Mouse (Mus musculus) cerebral cortex, adult 2 months (tissue): ENCODE measurements around the gene Elobl.

ENCODE experiments used
- WGBS: fragments of 180-500 bp; shearing (Covaris S2); methylation state at CpG from one replicate; pipeline ENCODE4 v1.1.7; 2018; 5-methylcytosine and 5-hydroxymethylcytosine counted together

Gene Elobl

DNA sequence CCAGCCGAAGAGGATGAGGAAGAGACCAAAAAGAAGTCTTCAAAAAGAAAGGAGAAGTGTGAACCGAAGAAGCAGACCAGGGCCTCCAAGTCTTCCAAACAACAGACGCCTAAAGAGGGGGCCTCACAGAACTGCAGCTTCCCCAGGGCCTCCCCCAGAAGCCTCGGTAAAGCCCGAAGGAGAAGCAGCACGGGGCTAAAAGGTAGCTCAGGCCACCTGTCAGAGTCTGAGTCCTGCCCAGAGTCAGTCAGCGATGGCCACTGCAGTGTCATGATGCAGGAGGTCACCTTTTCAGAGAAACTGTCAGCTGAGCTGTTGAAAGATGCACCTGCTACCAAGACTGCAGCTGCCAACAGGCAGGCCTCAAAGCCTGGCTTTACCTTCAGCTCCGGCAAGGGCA is 14.6 kb upstream of the Elobl start:
- WGBS, result 87% methylated on average over 8 of the region's 8 CpGs

DNA sequence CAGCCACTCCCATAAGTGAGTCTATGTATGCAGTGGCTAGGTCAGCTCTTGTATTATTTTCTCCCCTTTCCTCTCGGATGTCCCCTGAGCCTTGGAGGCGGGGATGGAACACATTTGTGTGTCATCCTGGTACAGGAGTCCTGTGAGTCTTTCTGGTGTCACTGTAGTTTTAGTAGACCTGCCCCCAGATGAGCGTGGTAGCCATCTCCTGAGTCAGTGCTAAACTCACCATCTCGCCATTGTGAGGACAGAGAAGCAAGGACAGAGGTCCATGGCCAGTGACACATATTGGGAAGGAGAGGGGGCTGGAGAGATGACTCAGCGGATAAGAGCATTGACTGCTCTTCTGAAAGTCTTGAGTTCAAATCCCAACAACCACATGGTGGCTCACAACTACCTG is 10.5 kb upstream of the Elobl start:
- 93% methylated on average over 5 of the region's 5 CpGs for WGBS

DNA sequence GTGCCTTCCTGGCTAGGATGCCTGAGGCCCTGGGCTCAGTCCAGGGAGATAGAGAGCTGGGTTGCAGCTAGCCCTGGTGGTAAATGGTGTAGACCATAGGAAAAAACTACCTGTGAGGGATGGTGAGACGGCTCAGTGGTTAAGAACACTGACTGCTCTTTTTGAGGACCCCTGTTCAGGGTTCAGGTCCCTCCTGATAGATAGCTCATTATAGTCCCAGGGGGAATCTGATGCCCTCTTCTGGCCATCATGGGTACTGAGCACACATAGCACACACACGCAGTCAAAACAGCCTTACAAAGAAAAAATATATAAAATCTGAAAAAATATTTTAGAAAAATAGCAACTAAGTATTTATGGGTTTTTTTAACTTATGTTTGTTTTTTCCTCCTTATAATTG is 9.6 kb upstream of the Elobl start:
- 99% methylated on average over 2 of the region's 2 CpGs for WGBS

DNA sequence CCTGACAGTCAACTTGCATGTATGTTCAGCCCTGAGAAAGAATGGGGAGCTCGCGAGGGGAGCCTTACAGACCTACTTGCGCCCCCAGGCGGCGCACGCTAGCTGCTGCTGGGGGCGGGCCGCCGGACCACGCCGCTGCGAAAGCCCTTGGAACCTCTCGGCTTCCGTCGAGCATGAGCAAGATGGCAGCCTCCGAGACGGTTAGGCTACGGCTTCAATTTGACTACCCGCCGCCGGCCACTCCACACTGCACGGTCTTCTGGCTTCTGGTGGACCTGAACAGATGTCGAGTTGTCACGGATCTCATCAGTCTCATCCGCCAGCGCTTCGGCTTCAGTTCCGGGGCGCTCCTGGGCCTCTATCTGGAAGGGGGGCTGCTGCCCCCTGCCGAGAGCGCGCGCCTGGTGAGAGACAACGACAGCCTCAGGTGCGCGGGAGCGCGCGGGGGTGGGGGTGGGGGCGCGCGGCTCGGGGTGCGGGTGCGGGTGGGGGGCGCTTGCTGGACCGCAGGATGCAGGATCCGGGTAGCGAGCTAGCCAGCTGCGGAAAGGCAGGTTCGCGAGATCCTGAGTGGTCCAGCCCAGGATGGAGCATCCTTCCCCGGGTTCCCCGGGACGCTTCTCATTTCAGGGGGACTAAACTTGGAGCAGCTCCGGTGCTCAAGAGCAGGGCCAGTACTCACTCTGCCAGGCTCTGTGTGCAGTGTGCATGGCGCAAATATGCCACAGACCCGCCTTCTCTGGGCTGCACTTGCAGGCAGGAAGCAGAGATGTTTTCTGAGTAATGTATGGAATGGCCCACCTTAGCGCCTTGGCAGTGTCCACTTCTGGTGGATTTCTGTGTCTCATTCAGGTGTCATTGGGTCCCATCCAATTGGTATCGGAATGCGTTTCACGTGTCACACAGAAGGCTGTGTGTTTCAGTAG is 7.3 kb upstream of the Elobl start:
- WGBS, result under 1% methylated on average over 62 of the region's 62 CpGs

DNA sequence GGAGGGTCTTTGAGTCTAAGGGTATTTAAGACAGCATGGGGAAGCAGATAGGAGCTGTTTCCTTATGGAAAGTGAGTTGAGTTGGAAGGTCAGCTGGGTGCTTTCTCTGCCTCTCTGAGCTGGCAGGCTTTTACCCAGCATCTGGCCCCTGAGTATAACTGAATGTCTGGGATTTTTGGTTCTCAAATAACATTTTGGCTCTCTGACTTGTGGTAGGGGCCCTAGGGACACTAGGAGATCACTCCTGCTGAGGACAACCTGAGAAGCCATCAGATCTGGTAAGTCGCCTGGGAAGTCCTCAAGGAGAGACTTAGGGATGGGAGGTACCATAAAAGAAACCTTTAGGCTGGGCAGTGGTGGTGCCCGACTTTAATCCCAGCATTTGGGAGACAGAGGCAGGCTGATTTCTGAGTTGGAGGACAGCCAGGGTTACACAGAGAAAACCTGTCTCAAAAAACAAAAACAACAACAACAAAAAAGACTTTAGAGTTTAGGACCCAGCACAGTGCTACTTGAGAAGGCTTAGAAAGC is 3.5 kb upstream of the Elobl start, which contains the start of gene Coil:
Gene Coil, plus strand, starts transcription at position 51 of the 531 bp plus-strand sequence.
- WGBS, result 43% methylated on average over 2 of the region's 2 CpGs

DNA sequence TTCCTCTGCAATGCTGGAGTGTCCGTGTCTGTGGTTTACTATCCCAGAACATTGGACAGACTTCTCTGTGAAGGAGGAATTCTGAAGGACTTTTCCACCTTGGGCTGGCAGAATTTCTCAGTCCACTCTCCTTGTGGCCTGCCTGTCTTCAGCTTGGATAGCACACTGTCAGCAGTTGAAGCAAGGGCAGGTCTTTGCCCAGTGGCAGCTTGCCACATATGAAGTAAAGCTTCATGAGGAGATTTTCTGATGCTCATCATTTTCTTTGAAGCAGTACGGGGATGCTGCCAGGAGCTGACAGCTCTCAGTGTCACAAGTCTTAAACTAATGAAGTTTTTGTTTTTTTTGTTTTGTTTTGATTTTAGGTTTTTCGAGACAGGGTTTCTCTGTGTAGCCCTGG is 7.9 kb downstream of the Elobl start:
- 84% methylated on average over 3 of the region's 3 CpGs for WGBS

DNA sequence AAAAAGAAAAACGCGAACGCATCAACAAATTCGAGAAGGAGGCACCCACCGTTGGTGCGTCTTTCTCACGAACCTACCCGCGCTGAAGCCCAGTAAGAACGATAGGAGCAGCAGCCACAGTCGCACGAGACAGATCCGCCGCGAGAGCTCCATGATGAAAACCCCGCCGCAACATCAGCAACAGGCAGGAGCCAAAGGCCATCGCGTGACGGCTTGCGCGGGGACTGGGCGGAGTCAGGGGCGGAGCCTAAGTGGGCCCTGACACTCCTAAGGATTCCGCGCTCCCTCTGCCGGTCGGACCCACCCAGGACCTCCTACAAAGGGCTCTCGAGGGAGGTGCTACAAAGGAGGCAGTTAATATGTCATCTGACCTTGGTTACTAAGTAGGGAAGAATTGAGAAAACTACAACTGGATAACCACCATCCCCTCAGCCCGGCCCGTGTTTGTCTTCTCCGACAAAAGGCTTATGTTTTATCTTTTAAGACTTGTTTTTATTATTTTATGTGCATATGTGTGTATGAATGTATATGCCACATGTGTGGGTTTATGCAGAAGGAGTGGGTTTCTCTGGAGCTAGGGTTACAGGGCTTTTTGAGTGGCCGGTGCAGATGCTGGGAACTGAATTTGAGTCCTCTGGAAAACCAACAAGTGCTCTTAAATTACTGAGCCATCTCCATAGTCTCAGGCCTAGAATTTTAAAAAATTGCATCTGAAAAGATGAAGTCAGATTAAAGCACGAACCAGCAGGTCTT is 11.3 kb downstream of the Elobl start, which contains the start of gene Scpep1:
Gene Scpep1, minus strand, starts transcription at position 249 of the 753 bp plus-strand sequence.
- WGBS, result 3% methylated on average over 34 of the region's 34 CpGs

DNA sequence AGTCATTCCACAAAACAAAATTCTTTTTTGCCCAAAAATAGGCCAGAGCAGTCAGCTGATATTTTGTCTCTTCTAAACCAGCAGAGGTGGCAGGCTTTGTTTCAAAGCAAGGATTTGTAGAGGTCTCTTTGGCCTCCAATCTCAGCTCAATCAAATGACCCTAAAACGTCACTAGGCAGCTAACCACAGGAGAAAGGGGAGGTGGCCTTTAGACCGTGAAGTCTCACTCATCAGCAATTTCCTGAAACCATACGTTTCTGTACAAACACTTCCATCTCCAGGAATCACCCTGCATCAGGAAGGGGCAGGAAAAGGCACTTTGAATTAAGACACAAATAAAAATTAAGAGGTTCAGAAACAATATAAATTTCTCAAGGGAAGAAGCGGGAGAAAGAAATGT is 11.9 kb downstream of the Elobl start:
- WGBS, result 0% methylated on average over 4 of the region's 4 CpGs

DNA sequence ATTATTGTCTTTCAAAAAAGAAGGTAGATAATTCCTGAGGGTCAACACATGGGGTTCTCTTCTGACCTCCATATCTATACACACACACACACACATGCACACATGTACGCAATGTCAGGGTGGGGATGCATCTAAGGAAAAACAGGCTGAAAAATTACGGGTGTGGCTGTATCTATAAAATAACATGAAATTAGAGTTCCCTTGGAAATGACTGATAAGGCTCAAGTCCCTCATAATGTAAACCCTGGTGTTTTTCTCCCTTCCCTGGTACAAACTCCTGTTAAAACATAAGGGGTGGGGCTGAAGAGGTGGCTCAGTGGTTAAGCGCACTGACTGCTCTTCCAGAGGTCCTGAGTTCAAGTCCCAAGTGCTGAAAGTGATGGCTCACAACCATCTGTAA is 13.1 kb downstream of the Elobl start:
- 97% methylated on average over 3 of the region's 3 CpGs for WGBS

DNA sequence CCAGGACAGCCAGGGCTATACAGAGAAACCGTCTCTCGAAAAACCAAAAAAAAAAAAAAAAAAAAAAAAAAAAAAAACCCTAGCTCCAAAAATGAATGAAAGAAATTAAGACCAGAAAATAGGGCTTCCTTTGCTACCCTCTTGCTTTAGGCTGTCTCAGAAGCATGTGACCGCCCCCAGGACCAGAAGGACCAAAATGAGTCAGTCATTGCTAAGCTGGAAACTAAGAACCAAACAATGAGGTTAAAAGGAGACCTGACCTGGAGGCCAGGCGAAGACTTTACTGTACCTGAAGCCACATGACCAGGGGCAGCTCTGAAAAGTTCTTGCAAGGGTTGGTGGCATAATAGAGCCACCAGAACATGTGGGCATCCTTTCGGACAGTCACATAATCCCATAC is 14.6 kb downstream of the Elobl start:
- WGBS, result 94% methylated on average over 5 of the region's 5 CpGs

DNA sequence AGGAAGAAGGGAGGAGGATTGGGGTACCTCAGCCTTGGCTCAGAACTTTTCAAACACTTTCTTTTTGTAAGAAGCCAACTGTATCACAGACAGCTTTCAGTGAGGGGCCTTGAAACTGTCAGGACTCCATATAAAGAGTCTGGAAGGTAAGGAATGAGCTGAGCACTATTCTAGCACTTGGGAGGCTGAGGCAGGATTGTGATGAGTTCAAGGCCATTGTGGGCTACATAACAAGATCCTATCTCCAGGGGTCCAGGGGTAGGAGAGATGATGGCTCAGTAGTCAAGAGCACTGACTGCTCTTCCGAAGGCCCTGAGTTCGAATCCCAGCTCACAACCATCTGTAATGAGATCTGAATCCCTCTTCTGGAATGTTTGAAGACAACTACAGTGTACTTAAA is 15.2 kb downstream of the Elobl start:
- 93% methylated on average over 2 of the region's 2 CpGs for WGBS

DNA sequence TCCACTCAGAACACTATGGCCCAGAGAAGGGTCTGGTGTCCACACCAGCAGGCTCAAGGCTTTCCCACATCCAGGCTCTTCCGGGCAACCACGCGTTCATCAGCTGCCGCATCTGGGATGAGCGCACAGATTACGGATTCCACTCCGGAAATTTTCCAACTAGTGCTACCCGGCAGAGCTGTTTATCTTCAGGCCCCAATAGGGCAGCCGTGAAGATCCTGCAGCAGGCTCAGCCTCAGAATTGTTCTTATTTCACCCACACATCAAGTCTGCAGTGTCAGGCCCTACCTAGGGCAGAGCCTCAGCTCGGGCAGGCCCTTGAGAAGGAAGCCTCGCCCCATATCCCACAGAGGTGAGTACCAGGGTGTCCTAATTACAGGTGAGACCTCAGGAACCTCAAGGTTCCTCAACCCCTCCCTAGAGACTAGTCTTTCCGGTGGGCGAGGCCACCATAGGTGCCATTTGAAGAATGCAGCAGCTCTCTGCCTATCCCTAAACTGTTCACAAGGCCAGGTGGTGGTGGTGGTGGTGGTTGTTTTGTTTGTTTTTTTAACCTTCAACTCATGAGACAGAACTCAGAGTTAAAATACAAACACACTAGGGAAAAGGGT is 16.0 kb downstream of the Elobl start:
- 93% methylated on average over 13 of the region's 13 CpGs for WGBS

DNA sequence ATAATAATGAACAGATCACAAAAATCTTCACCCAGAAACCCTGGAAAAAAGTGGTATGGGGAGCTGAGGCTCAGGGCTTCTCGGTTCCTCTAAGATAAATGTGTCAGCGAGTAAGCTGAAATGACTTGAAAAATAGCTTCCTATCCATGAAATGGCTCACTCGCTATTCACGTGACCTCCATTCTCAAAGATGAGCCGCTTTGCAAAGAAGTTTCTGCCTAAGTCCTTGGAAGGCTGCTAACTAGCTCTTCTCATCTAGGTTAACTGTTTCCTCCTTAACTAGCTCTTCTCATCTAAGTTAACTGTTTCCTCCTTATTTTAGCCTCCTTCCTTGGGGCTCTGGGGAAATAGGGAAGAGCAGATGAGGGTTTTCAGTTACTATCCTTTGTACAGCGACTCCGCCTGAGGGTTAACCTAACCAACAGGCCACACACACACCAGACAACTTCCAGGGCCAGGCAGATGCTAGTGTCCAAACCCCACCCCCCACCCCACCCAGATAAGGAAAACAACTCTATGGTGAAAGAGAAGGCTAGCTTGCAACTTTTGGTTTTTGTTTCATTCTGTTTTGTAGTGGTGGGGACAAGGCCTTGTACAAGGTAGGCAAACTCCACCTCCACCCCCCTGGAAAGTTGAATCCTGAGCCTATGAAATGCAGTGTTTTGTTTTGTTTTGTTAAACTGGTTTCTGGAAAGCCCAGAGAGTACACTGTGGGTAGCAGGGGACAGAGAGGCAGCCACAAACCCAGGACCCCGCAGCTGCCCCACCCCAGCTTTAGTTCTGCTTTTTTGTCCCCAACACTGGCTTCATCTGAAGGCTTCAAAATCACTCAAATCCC is 16.7 kb downstream of the Elobl start:
- 90% methylated on average over 8 of the region's 8 CpGs for WGBS

DNA sequence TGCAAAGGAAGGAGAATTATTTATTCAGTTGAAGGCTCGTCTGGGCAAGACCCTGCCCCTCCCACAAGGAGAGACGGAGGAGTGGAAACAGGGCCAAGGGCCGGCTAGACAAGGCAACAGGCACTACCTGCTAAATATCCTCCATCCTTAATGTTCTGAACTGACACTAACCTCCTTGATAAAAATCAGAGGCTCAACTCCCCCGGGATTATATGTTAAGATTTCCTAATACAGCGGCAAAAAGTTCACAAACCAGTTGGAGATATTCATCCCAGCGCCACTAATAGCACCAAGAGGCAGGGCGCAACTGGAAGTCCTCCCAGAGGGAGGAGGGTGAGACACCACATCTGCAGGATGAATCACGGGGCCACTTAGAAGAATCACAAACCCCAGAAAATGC is 17.8 kb downstream of the Elobl start:
- 87% methylated on average over 8 of the region's 8 CpGs for WGBS

DNA sequence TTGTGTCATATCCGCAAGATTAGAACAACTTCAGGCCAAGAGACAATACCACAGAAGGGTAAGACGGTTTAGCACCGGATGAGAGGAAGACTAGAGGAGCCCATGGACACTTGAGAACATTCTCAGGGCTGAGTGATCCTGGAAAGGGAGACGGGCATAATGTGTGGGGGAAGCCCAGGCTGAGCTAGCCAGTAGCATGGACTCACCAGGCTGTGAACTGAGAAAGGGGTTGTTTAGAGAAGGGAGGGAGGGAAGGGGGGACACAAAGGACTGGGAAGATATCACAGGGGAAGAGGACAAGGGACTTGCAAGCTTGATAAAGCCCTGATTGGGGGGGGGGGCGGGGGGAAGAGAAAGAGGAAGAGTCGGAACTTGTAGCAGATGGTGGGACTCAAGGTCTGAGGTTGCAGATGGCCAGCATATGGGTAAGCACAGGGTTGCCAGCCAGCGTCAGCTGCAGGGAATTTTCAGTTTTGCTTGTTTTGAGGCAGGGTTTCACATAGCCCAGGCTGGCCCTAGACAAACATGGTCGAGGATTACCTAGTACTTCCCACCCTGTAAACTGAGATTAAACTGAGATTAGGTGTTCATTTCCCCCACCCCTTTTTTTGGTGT is 20.7 kb downstream of the Elobl start:
- 82% methylated on average over 8 of the region's 8 CpGs for whole genome bisulfite sequencing

DNA sequence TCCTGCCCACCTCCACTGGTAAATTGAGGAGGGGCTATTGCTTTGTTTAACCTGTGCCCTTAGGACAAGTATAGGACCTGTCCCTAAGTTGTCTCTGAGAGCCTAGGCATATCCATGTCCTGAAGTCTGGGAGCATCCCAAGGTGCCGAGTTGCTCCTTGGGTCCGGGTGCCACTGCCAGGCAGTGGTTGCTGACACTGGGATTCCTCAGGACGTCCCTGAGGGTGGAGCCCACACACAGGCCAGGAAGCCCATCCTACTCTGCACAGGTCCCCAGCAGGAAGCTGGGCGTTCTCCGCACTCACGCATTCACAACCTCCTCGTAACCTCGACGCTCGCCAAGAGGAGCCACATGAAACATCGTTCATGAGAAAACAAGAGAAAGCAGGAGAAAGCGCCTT is 25.2 kb downstream of the Elobl start:
- 84% methylated on average over 12 of the region's 12 CpGs for WGBS

DNA sequence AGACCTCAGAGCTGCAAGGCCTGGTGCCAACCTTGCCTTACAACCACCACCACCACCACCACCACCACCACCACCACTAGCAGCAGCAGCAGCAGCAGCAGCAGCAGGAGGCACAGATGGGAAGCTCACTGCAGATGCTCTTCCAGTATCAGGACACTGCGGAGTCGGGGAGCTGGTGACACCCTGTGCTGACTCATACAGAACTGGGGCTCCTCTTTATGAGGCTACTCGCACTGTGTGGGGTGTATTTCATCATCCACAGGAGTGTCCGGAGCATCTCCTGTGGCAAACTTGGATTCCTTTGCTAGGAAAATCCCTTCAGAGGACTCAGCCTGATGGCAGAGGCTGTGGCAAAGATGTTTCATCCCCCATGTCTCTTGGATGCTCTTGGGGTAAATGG is 27.1 kb downstream of the Elobl start:
- 66% methylated on average over 4 of the region's 4 CpGs for WGBS

DNA sequence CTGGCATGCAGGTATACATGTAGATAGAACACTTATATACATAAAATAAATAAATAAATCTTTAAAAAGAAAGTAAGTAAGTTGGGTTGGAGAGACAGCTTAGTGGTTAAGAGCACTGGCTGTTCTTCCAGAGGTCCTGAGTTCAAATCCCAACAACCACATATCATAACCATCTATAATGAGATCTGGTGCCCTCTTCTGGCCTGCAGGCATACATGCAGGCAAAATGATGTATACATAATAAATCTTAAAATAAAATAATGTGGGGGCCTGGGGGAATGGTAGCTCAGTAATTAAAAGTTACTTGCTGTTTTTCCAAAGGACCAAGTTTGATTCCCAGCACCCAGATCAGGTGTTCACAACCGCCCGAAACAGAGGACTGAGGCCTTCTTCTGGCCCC is 28.0 kb downstream of the Elobl start:
- WGBS, result 98% methylated on average over 2 of the region's 2 CpGs

DNA sequence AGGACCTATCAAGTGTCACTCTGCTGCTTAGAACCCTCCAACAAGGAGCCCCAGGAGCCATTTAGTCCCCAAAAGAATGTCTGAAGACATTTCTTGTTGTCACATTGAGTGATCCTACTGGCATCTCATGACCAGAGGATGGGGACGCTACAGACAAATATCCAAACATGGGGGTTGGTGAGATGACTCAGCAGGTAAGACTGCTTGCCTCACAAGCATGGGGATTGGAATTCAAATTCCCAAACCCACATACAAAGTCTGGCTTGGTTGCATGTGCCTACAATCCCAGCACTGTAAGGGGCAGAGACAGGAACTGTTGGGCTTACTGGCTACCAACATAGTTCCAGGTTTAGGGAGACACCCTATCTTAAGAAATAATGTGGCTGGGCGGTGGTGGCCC is 28.8 kb downstream of the Elobl start:
- 83% methylated on average over 2 of the region's 2 CpGs for WGBS

DNA sequence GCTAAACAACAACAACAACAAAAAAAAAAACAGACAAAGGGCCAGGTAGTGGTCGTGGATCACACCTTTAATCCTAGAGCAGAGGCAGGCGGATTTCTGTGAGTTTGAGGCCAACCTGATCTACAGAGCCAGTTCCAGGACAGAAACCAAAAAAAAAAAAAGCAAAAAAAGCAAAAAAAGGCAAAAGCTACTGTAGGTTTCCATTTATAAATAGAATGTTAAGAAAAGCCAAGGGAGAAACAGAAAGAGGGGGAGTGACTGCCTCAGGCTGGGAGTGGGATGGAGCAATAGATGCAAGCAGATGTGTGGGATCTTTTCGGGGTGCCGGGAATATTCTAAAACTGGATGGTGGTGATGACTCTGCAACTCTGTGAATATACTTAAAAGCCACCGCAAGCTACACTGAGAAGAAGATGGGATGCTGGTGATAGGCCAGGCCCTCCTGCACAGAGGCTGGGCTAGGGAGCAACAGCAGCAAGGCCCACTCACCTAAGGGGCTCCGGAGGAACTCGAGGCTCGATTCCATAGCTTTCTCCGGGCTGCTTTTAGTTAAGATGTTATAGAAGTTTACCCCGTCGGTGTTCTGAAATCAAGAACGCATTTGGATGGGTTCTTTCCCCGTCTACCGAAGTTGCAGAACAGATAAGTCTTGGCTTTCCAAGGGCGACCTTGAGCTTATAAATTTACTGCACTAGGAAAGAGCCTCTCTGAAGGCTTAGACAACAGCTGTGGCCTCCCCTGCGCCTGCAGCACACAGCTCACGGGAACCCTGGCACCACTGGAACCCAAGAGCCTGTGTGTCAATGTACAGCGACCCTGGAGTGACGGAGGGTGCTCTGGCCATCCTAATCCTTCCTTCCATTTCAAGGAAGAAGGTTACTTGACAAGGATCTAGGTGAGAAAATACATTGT is 32.4 kb downstream of the Elobl start:
- 60% methylated on average over 19 of the region's 19 CpGs for WGBS
